Comparison of ENCODE assay signal across 8 mouse cellular contexts in genomic region chr2:119618199-119618982, GRCm38 (mm10). TPM values are rescaled to one million over a fixed set of nuclear protein-coding genes. Genes with fewer than 3 reads are reported as not detected.
DNase-seq lines count a peak whose midpoint lies in the region; ATAC-seq and TF ChIP-seq lines count a peak whose summit lies in the region.

Nusap1 (plus strand) TSS chr2:119618298.
Oip5 (minus strand) TSS chr2:119618469.

- H3K4me2 ChIP-seq in CH12.LX (ENCODE audit: insufficient read depth, low read depth, poor library complexity, severe bottlenecking), result peak within 1 kb of the TSS; percentile 66
- H3K4me2 ChIP-seq in forebrain, embryonic 11.5 days (ENCODE audit: low read depth, low read length, severe bottlenecking), result peak within 1 kb of the TSS; percentile 68
- peak within 1 kb of the TSS; percentile 87 for H3K4me2 ChIP-seq in heart, embryonic 16.5 days (ENCODE audit: low read depth, low read length)
- peak within 1 kb of the TSS; percentile 76 for H3K4me2 ChIP-seq in liver, embryonic 15.5 days
- peak within 1 kb of the TSS; percentile 87 for H3K4me2 ChIP-seq in neural tube, embryonic 12.5 days (replicated peaks)

- no peak for TF ChIP-seq CTCF in CH12.LX (conservative IDR thresholded peaks at IDR 0.05 in 1 of 2, IDR thresholded peaks at IDR 0.05 in 1 of 2; ENCODE audit: low read depth in 2 of 2, low read length in 2 of 2)

- H3K27me3 ChIP-seq in CH12.LX (replicated peaks), result no peaks in the 10 kb centered on the region
- no peaks in the 10 kb centered on the region for H3K27me3 ChIP-seq in forebrain, embryonic 11.5 days (ENCODE audit: control insufficient read depth, insufficient read depth, low read length)
- no peaks in the 10 kb centered on the region for H3K27me3 ChIP-seq in heart, embryonic 16.5 days (ENCODE audit: control insufficient read depth, insufficient read depth, low read length)
- no peaks in the 10 kb centered on the region for H3K27me3 ChIP-seq in liver, embryonic 15.5 days
- H3K27me3 ChIP-seq in neural tube, embryonic 12.5 days (replicated peaks), result no peaks in the 10 kb centered on the region

- peaks cover 2 to 15% of the 10 kb centered on the region in 2 experiments for H3K36me3 ChIP-seq in CH12.LX (replicated peaks in 1 of 2; ENCODE audit: control insufficient read depth in 1 of 2, insufficient read depth in 1 of 2, low read length in 1 of 2)
- H3K36me3 ChIP-seq in forebrain, embryonic 11.5 days (ENCODE audit: control insufficient read depth, insufficient read depth, low read length), result no peaks in the 10 kb centered on the region
- no peaks in the 10 kb centered on the region for H3K36me3 ChIP-seq in heart, embryonic 16.5 days (ENCODE audit: control insufficient read depth, insufficient read depth)
- peaks cover 44% of the 10 kb centered on the region for H3K36me3 ChIP-seq in liver, embryonic 15.5 days (replicated peaks)
- no peaks in the 10 kb centered on the region for H3K36me3 ChIP-seq in neural tube, embryonic 12.5 days

- dilution Hi-C loops in CH12.LX (cut with MboI; ENCODE audit: extremely low pct_ligation_motif_present, extremely low pct_unique_long_range_greater_than_20kb, low sequenced_read_pairs), result no loop called here

- no peaks in the 10 kb centered on the region for H3K9me3 ChIP-seq in CH12.LX (replicated peaks; ENCODE audit: low read length)
- H3K9me3 ChIP-seq in forebrain, embryonic 11.5 days (ENCODE audit: control insufficient read depth, low read length), result no peaks in the 10 kb centered on the region
- no peaks in the 10 kb centered on the region for H3K9me3 ChIP-seq in heart, embryonic 16.5 days (replicated peaks; ENCODE audit: control insufficient read depth, low read length)
- H3K9me3 ChIP-seq in liver, embryonic 15.5 days (replicated peaks), result no peaks in the 10 kb centered on the region
- no peaks in the 10 kb centered on the region for H3K9me3 ChIP-seq in neural tube, embryonic 12.5 days

- TF ChIP-seq RAD21 in CH12.LX (IDR thresholded peaks at IDR 0.05; ENCODE audit: low read depth, low read length), result no peak

- peak; percentile 94 for TF ChIP-seq POLR2A in CH12.LX (IDR thresholded peaks at IDR 0.05; ENCODE audit: low read depth, low read length)

- H3K4me1 ChIP-seq in CH12.LX (ENCODE audit: control insufficient read depth in 1 of 2, insufficient read depth in 2 of 2), result peaks cover 2 to 21% of the 10 kb centered on the region in 2 experiments; a peak in 2 of 4 replicates
- H3K4me1 ChIP-seq in forebrain, embryonic 11.5 days (replicated peaks; ENCODE audit: control insufficient read depth, insufficient read depth, low read length), result peaks cover 7% of the 10 kb centered on the region; the same call in 1 of the 2 replicates
- H3K4me1 ChIP-seq in heart, embryonic 16.5 days (ENCODE audit: control insufficient read depth, insufficient read depth, low read length), result peaks cover 19% of the 10 kb centered on the region
- peaks cover 44% of the 10 kb centered on the region for H3K4me1 ChIP-seq in liver, embryonic 15.5 days (replicated peaks)
- peaks cover 23% of the 10 kb centered on the region for H3K4me1 ChIP-seq in neural tube, embryonic 12.5 days

- H3K79me2 ChIP-seq in CH12.LX (replicated peaks; ENCODE audit: control insufficient read depth, extremely low read depth, insufficient read depth, poor library complexity, severe bottlenecking), result peaks cover 38% of the 10 kb centered on the region

- under 1% methylated on average over 55 of the region's 55 CpGs for WGBS in forebrain, embryonic 11.5 days
- WGBS in heart, embryonic 16.5 days, result under 1% methylated on average over 55 of the region's 55 CpGs
- WGBS in liver, embryonic 15.5 days (ENCODE audit: insufficient replicate concordance), result under 1% methylated on average over 55 of the region's 55 CpGs
- WGBS in neural tube, embryonic 12.5 days, result under 1% methylated on average over 55 of the region's 55 CpGs

- peak; percentile 99 for ATAC-seq in forebrain, embryonic 11.5 days (replicated peaks; ENCODE audit: low FRiP score)
- ATAC-seq in heart, embryonic 16.5 days (replicated peaks; ENCODE audit: extremely low read depth, insufficient read depth, low FRiP score), result peak; percentile 100
- ATAC-seq in liver, embryonic 15.5 days (ENCODE audit: insufficient read depth), result peak; percentile 98
- peak; percentile 100 for ATAC-seq in neural tube, embryonic 12.5 days (ENCODE audit: low FRiP score, low read depth)

- peak within 1 kb of the TSS; percentile 75 for H3K27ac ChIP-seq in CH12.LX (ENCODE audit: insufficient read depth, low read depth)
- H3K27ac ChIP-seq in forebrain, embryonic 11.5 days (ENCODE audit: low read depth, low read length), result peak within 1 kb of the TSS; percentile 57
- H3K27ac ChIP-seq in heart, embryonic 16.5 days (ENCODE audit: low read length), result peak within 1 kb of the TSS; percentile 66
- peak within 1 kb of the TSS; percentile 98 for H3K27ac ChIP-seq in liver, embryonic 15.5 days (replicated peaks)
- H3K27ac ChIP-seq in neural tube, embryonic 12.5 days, result no peak within 1 kb of the TSS

- in situ Hi-C loops in CH12.LX (cut with MboI; ENCODE audit: low pct_ligation_motif_present, low pct_unique_long_range_greater_than_20kb, low sequenced_read_pairs), result no loop called here

- peak within 1 kb of the TSS; percentile 66 to 88 (median 86) for H3K4me3 ChIP-seq in CH12.LX (replicated peaks in 1 of 3; ENCODE audit: low read depth in 2 of 3, low read length in 2 of 3, poor library complexity in 1 of 3)
- peak within 1 kb of the TSS; percentile 85 for H3K4me3 ChIP-seq in forebrain, embryonic 11.5 days (ENCODE audit: low read depth, low read length)
- peak within 1 kb of the TSS; percentile 81 for H3K4me3 ChIP-seq in heart, embryonic 16.5 days (ENCODE audit: low read length)
- H3K4me3 ChIP-seq in liver, embryonic 15.5 days (replicated peaks), result peak within 1 kb of the TSS; percentile 83
- peak within 1 kb of the TSS; percentile 72 for H3K4me3 ChIP-seq in neural tube, embryonic 12.5 days

- TF ChIP-seq EP300 in CH12.LX (IDR thresholded peaks at IDR 0.05; ENCODE audit: low read length), result no peak

- peak within 1 kb of the TSS; percentile 69 for H3K9ac ChIP-seq in CH12.LX (ENCODE audit: insufficient read depth, low read depth)
- H3K9ac ChIP-seq in forebrain, embryonic 11.5 days (ENCODE audit: low read length), result peak within 1 kb of the TSS; percentile 79
- H3K9ac ChIP-seq in heart, embryonic 16.5 days (ENCODE audit: low read length), result peak within 1 kb of the TSS; percentile 81
- H3K9ac ChIP-seq in liver, embryonic 15.5 days, result peak within 1 kb of the TSS; percentile 88
- peak within 1 kb of the TSS; percentile 58 for H3K9ac ChIP-seq in neural tube, embryonic 12.5 days

- DNase-seq in CH12.LX (ENCODE audit: extremely low read depth), result peak; percentile 99
- peak; percentile 97 for DNase-seq in c-Kit-positive CD71-positive TER-119-negative erythroid progenitor cells, embryonic 14.5 days (ENCODE audit: low read depth)
- peak; percentile 94 for DNase-seq in forebrain, embryonic 11.5 days (ENCODE audit: low spot score)
- peak; percentile 95 to 97 for DNase-seq in kidney, postnatal 36 days
- DNase-seq in telencephalon, adult 2 months (ENCODE audit: low read depth, low spot score), result peak; percentile 97

TF ChIP-seq in CH12.LX, 34 proteins besides CTCF, POLR2A, EP300 and RAD21 (continues in another document):
- TF ChIP-seq POLR2AphosphoS2 (IDR thresholded peaks at IDR 0.05; ENCODE audit: low read depth, low read length) (peak; percentile 70; the same call in 1 of the 2 replicates), TCF12 (IDR thresholded peaks at IDR 0.05; ENCODE audit: low read depth, low read length) (peak; percentile 79), GABPA (IDR thresholded peaks at IDR 0.05; ENCODE audit: insufficient replicate concordance, low read depth, low read length) (no peak), SMC3 (IDR thresholded peaks at IDR 0.05; ENCODE audit: low read depth, low read length) (no peak), CHD2 (IDR thresholded peaks at IDR 0.05; ENCODE audit: low read length) (peak; percentile 92), KAT2A (IDR thresholded peaks at IDR 0.05; ENCODE audit: insufficient replicate concordance, low read length) (0 out of 2 replicates have a peak, but pooled peaks have one; percentile 42), ZMIZ1 (IDR thresholded peaks at IDR 0.05; ENCODE audit: low read depth, low read length) (peak; percentile 89), HCFC1 (IDR thresholded peaks at IDR 0.05; ENCODE audit: low read depth, low read length) (peak; percentile 65), NRF1 (IDR thresholded peaks at IDR 0.05; ENCODE audit: low read depth, low read length) (peak; percentile 65), ELF1 (IDR thresholded peaks at IDR 0.05; ENCODE audit: low read depth, low read length) (peak; percentile 80), USF2 (conservative IDR thresholded peaks at IDR 0.05; ENCODE audit: low read depth, low read length) (no peak), SIN3A (IDR thresholded peaks at IDR 0.05; ENCODE audit: low read length) (peak; percentile 96), RCOR1 (conservative IDR thresholded peaks at IDR 0.05; ENCODE audit: low read depth, low read length) (no peak), ETS1 (conservative IDR thresholded peaks at IDR 0.05; ENCODE audit: low read depth, low read length) (no peak), ZNF384 (IDR thresholded peaks at IDR 0.05; ENCODE audit: low read depth, low read length) (no peak), MXI1 (IDR thresholded peaks at IDR 0.05; ENCODE audit: low read depth, low read length) (peak; percentile 92), MAFK (IDR thresholded peaks at IDR 0.05; ENCODE audit: insufficient replicate concordance, low read length) (no peak), MAZ (IDR thresholded peaks at IDR 0.05; ENCODE audit: low read depth, low read length) (no peak)

RNA-seq across cellular contexts. Expression of gene Nusap1, which starts in this region (rescaled TPM):
- total RNA-seq in CH12.LX (2012; rRNA removed), result 25.0 and 29.0 TPM in 2 replicates
- 92.7 and 107 TPM in 2 replicates for total RNA-seq in CH12.LX (2014; rRNA removed)
- 39.9 and 41.1 TPM in 2 replicates for polyA plus RNA-seq in CH12.LX (2012; ENCODE audit: insufficient read length, low read depth)
- polyA plus RNA-seq in forebrain, embryonic 11.5 days (2014; fragmentation: Nextera tagmentation; extraction: Ambion mirVana), result 120 and 131 TPM in 2 replicates
- 42.1 and 53.3 TPM in 2 replicates for polyA plus RNA-seq in heart, embryonic 16.5 days (2015; fragmentation: Nextera tagmentation; extraction: Ambion mirVana)
- polyA plus RNA-seq in liver, embryonic 15.5 days (2015; fragmentation: Nextera tagmentation; extraction: Ambion mirVana), result 88.1 and 94.0 TPM in 2 replicates
- 54.9 and 55.5 TPM in 2 replicates for polyA plus RNA-seq in neural tube, embryonic 12.5 days (2016; fragmentation: Nextera tagmentation; extraction: Ambion mirVana)

RNA-seq across cellular contexts. Expression of gene Oip5, which starts in this region (rescaled TPM):
- total RNA-seq in CH12.LX (2012; rRNA removed), result 22.0 and 24.5 TPM in 2 replicates
- 49.6 and 53.6 TPM in 2 replicates for total RNA-seq in CH12.LX (2014; rRNA removed)
- 22.3 and 30.1 TPM in 2 replicates for polyA plus RNA-seq in CH12.LX (2012; ENCODE audit: insufficient read length, low read depth)
- 34.9 and 36.7 TPM in 2 replicates for polyA plus RNA-seq in forebrain, embryonic 11.5 days (2014; fragmentation: Nextera tagmentation; extraction: Ambion mirVana)
- polyA plus RNA-seq in heart, embryonic 16.5 days (2015; fragmentation: Nextera tagmentation; extraction: Ambion mirVana), result 20.5 and 23.2 TPM in 2 replicates
- polyA plus RNA-seq in liver, embryonic 15.5 days (2015; fragmentation: Nextera tagmentation; extraction: Ambion mirVana), result 34.7 and 37.0 TPM in 2 replicates
- polyA plus RNA-seq in neural tube, embryonic 12.5 days (2016; fragmentation: Nextera tagmentation; extraction: Ambion mirVana), result 19.4 and 19.9 TPM in 2 replicates
